Comparison of ENCODE assay signal across 32 mouse cellular contexts in the genomic region with DNA sequence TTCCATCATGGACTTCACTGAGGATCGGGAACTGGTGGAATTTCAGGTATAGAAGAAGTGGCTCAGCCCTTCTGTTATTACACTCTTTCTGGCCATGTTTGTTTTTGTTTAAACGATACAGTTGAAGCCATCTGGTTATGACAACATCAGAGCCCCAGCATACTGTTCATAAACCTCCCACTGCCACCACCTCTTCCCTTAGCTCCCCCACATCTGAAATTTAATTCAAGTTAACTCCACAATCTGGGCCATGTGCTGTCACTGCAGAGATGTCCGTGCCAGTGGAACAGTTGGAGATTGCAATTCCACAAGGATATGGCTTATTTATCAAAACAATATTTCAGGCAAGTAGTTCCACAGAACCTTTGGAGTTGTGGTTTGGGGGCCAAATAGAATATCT. TPM values are rescaled to one million over a fixed set of nuclear protein-coding genes. Genes with fewer than 3 reads are reported as not detected.
DNase-seq lines count a peak whose midpoint lies in the region; ATAC-seq lines count a peak whose summit lies in the region.
"Had no signal": no experiment of that assay in that cellular context is flagged by ENCODE, and none has a peak within 500 bp of the region (broad histone marks: within the 10 kb centered on the region; RNA-seq: fewer than 3 reads in every experiment).

No protein-coding gene starts in this region.

- H3K36me3 ChIP-seq in embryonic facial prominence, embryonic 13.5 days: peaks cover 55% of the 10 kb centered on the region
- H3K36me3 ChIP-seq in embryonic facial prominence, embryonic 10.5 days (replicated peaks): peaks cover 81% of the 10 kb centered on the region

- no peaks in the 10 kb centered on the region for H3K27me3 ChIP-seq in embryonic facial prominence, embryonic 13.5 days
- no peaks in the 10 kb centered on the region for H3K27me3 ChIP-seq in embryonic facial prominence, embryonic 10.5 days (replicated peaks; ENCODE audit: low read depth, poor library complexity, severe bottlenecking)
- H3K27me3 ChIP-seq: embryonic facial prominence, embryonic 15.5 days; forebrain, embryonic 13.5 days; heart, embryonic 15.5 days; limb, embryonic 12.5 days; liver, embryonic 15.5 days had no signal

- H3K9me3 ChIP-seq in embryonic facial prominence, embryonic 13.5 days: no peaks in the 10 kb centered on the region
- no peaks in the 10 kb centered on the region for H3K9me3 ChIP-seq in embryonic facial prominence, embryonic 10.5 days
- H3K9me3 ChIP-seq: embryonic facial prominence, embryonic 15.5 days; forebrain, embryonic 13.5 days; G1E; heart, embryonic 10.5 days; heart, embryonic 15.5 days; limb, embryonic 12.5 days; liver, embryonic 15.5 days had no signal

- no peak overlapping the region for H3K4me2 ChIP-seq in embryonic facial prominence, embryonic 13.5 days
- H3K4me2 ChIP-seq: embryonic facial prominence, embryonic 15.5 days; forebrain, embryonic 13.5 days; heart, embryonic 15.5 days; limb, embryonic 12.5 days; liver, embryonic 15.5 days; lung, embryonic 14.5 days had no signal

- no peak overlapping the region for H3K9ac ChIP-seq in embryonic facial prominence, embryonic 13.5 days
- H3K9ac ChIP-seq: embryonic facial prominence, embryonic 15.5 days; forebrain, embryonic 13.5 days; heart, embryonic 15.5 days; limb, embryonic 12.5 days; liver, embryonic 15.5 days; lung, embryonic 14.5 days had no signal

- no peak for DNase-seq in embryonic facial prominence, embryonic 10.5 days (ENCODE audit: low spot score)
- peak; percentile 43 for DNase-seq in layer of hippocampus, adult 11-12 months (ENCODE audit: low spot score)
- no peak for DNase-seq in layer of hippocampus, postnatal 25 days (ENCODE audit: extremely low spot score in 1 of 2, low spot score in 1 of 2)
- DNase-seq in layer of hippocampus, adult 18-20 months (ENCODE audit: low spot score in 2 of 2): peak; percentile 66 to 87
- DNase-seq in layer of hippocampus, postnatal 36 days: peak; percentile 46 to 53
- DNase-seq in cerebellum, adult 9-11 months: no peak
- DNase-seq: adrenal gland, adult 8-10 months; cerebellum, adult 11-12 months; cerebellum, postnatal 10 days; gastrocnemius, postnatal 10 days; kidney, adult 9 months; kidney, postnatal 10 days; lung, embryonic 14.5 days; lung, postnatal 14 days; midbrain, embryonic 14.5 days; spleen, adult 18-20 months; thymus, adult 18-20 months; thymus, postnatal 25 days had no signal

- 0 out of 2 replicates have a peak overlapping the region, but pooled peaks have one; percentile 23 for H3K27ac ChIP-seq in embryonic facial prominence, embryonic 13.5 days
- no peak overlapping the region for H3K27ac ChIP-seq in embryonic facial prominence, embryonic 10.5 days (replicated peaks)
- H3K27ac ChIP-seq: embryonic facial prominence, embryonic 15.5 days; heart, embryonic 10.5 days; heart, embryonic 15.5 days; limb, embryonic 12.5 days; liver, embryonic 15.5 days had no signal

- WGBS in embryonic facial prominence, embryonic 13.5 days: 65% methylated on average over 3 of the region's 3 CpGs
- 91% methylated on average over 3 of the region's 3 CpGs for WGBS in embryonic facial prominence, embryonic 10.5 days

- H3K4me3 ChIP-seq in embryonic facial prominence, embryonic 13.5 days: no peak overlapping the region
- no peak overlapping the region for H3K4me3 ChIP-seq in embryonic facial prominence, embryonic 10.5 days
- H3K4me3 ChIP-seq: embryonic facial prominence, embryonic 15.5 days; forebrain, embryonic 13.5 days; heart, embryonic 10.5 days; heart, embryonic 15.5 days; limb, embryonic 12.5 days; liver, embryonic 15.5 days had no signal

- ATAC-seq in embryonic facial prominence, embryonic 13.5 days (ENCODE audit: insufficient number of reproducible peaks, insufficient read depth, low FRiP score, low TSS enrichment, low read depth): no peak
- ATAC-seq in inflammation-experienced regulatory T-cells, adult 6 months: no peak
- ATAC-seq: forebrain, embryonic 13.5 days; intestine, postnatal 0 days had no signal

- 0 out of 2 replicates have a peak, but pooled peaks cover 5% of the 10 kb centered on the region for H3K4me1 ChIP-seq in embryonic facial prominence, embryonic 13.5 days
- peaks cover 6% of the 10 kb centered on the region for H3K4me1 ChIP-seq in embryonic facial prominence, embryonic 10.5 days
- H3K4me1 ChIP-seq: embryonic facial prominence, embryonic 15.5 days; limb, embryonic 12.5 days; liver, embryonic 15.5 days had no signal

RNA-seq across cellular contexts. Expression of a gene that starts 20.0 kb away (rescaled TPM):
- polyA plus RNA-seq in embryonic facial prominence, embryonic 13.5 days (2015; fragmentation: Nextera tagmentation; extraction: Ambion mirVana): 1.6 and 2.2 TPM in 2 replicates
- polyA plus RNA-seq in embryonic facial prominence, embryonic 10.5 days (2016; fragmentation: Nextera tagmentation; extraction: Ambion mirVana): 0.50 and 0.54 TPM in 2 replicates
- total RNA-seq in layer of hippocampus, postnatal 25 days (2021): 10 to 100 TPM; 18.7 to 19.2 TPM
- 10 to 100 TPM; 16.5 to 26.3 TPM for total RNA-seq in layer of hippocampus, adult 18-20 months (2021)
- total RNA-seq in layer of hippocampus, postnatal 36 days (2021): 10 to 100 TPM; 15.3 to 17.2 TPM
- not detected for polyA plus RNA-seq in inflammation-experienced regulatory T-cells, adult 6 months (2017; shearing (Covaris generic))
- total RNA-seq: common myeloid progenitor, adult 5-6 weeks; granulocyte monocyte progenitor cell, adult 5-6 weeks; liver, adult 2 months; monocyte, adult 5-6 weeks had no signal
- polyA plus RNA-seq: G1E had no signal

Comparison
In these comparisons a context has a peak if more than half of its experiments do, and no peak if none do; other contexts are left out.
1. DNase-seq: peak in layer of hippocampus, adult 11-12 months (single experiment), layer of hippocampus, adult 18-20 months (2 of 2) and layer of hippocampus, postnatal 36 days (2 of 2); none in embryonic facial prominence, embryonic 10.5 days (single experiment), layer of hippocampus, postnatal 25 days (0 of 2) and cerebellum, adult 9-11 months (single experiment).